Mouse (Mus musculus) olfactory bulb, adult 2 months (tissue): Measurements from ENCODE around the gene Fa2h. TPM values are rescaled to one million over a fixed set of nuclear protein-coding genes. Genes with fewer than 3 reads are reported as not detected.

Source experiments
- H3K27ac ChIP-seq: fragments of 200-500 bp; 2 replicates; pipeline ENCODE4 v1.5.1; 2012; ENCODE audit warnings: low read depth, low read length; ENCODE audit not compliant: insufficient read depth
- H3K4me1 ChIP-seq: fragments of 200-500 bp; 2 replicates; pipeline ENCODE4 v1.6.1; 2012; ENCODE audit warnings: low read length; ENCODE audit not compliant: control insufficient read depth, insufficient read depth
- H3K4me3 ChIP-seq: fragments of 200-500 bp; 2 replicates; pipeline ENCODE4 v1.5.1; 2012; ENCODE audit warnings: mild to moderate bottlenecking, low read depth, low read length, moderate library complexity; ENCODE audit not compliant: insufficient read depth
- CTCF ChIP-seq: fragments of 200-500 bp; IDR thresholded peaks from 2 replicates; pipeline ENCODE4 v1.5.1; 2012; ENCODE audit warnings: low read depth, mild to moderate bottlenecking, low read length, moderate library complexity; ENCODE audit not compliant: insufficient read depth
- POLR2A ChIP-seq: fragments of 200-500 bp; IDR thresholded peaks from 2 replicates; pipeline ENCODE4 v1.6.1; 2012; ENCODE audit warnings: mild to moderate bottlenecking, low read depth, low read length, moderate library complexity; ENCODE audit not compliant: insufficient read depth
- WGBS: fragments of 180-500 bp; shearing (Covaris S2); methylation state at CpG from one replicate; pipeline ENCODE4 v1.1.7; 2018; 5-methylcytosine and 5-hydroxymethylcytosine counted together
- polyA plus RNA-seq: library from polyadenylated mRNA; stranded (reverse); fragments of >200 nt; gene quantifications from 2 replicates; pipeline ENCODE4 v1.2.4, GENCODE M21; 2012; ENCODE audit warnings: low replicate concordance; ENCODE audit not compliant: missing spikeins, insufficient read depth, insufficient read length

Fa2h gene
- polyA plus RNA-seq, 1 experiment = not detected

- Histone ChIP-seq H3K4me3 (no peak overlapping the region), H3K4me1 (no peaks in the 10 kb centered on the region), H3K27ac (no peak overlapping the region)
- 61% methylated on average over 4 of the region's 4 CpGs for WGBS
- TF ChIP-seq CTCF (no peak), POLR2A (no peak)
Observed at GRCm38 (mm10) chr8:111403391-111403790, 9.8 kb upstream of the Fa2h start.

- Histone ChIP-seq H3K4me1 (peaks cover 10% of the 10 kb centered on the region), H3K4me3 (no peak overlapping the region), H3K27ac (no peak overlapping the region)
- TF ChIP-seq CTCF (no peak), POLR2A (no peak)
- 47% methylated on average over 3 of the region's 3 CpGs for WGBS
Observed at GRCm38 (mm10) chr8:111391268-111391667, 2.4 kb downstream of the Fa2h start.

GRCm38 (mm10) chr8:111390837-111391236 is 2.8 kb downstream of the Fa2h start:
- Histone ChIP-seq H3K4me1 (peaks cover 10% of the 10 kb centered on the region), H3K4me3 (no peak overlapping the region), H3K27ac (no peak overlapping the region)
- 94% methylated on average over 2 of the region's 2 CpGs for WGBS
- no peak for TF ChIP-seq POLR2A
- TF ChIP-seq CTCF = no peak

DNA sequence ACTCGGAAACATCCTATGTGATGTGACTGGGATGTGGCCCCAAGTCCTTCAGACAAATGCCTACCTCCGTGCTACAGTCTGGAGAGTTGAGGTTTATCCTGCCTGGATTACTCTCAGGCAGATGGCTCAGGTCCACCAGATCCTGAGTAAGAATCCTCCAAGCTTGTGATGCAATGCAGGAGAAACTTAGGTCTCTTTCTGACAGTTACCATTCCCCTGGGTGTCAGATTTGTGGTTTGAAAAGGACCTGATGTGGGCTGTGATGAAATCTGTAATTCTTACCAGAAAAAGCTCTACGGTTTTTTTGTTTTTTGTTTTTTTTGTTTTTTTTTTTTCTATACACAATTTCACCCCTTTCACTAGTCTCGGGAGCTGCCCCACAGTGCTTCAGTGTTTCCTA is 4.0 kb downstream of the Fa2h start:
- Histone ChIP-seq H3K4me3 (no peak overlapping the region), H3K4me1 (peaks cover 10% of the 10 kb centered on the region), H3K27ac (no peak overlapping the region)
- TF ChIP-seq CTCF (no peak), POLR2A (no peak)
- WGBS = 82% methylated on average over 4 of the region's 4 CpGs

- 58% methylated on average over 9 of the region's 9 CpGs for WGBS
- TF ChIP-seq POLR2A (no peak), CTCF (no peak)
- Histone ChIP-seq H3K4me1 (no peaks in the 10 kb centered on the region), H3K4me3 (no peak overlapping the region), H3K27ac (no peak overlapping the region)
Observed at GRCm38 (mm10) chr8:111385915-111386314, 7.7 kb downstream of the Fa2h start.

DNA sequence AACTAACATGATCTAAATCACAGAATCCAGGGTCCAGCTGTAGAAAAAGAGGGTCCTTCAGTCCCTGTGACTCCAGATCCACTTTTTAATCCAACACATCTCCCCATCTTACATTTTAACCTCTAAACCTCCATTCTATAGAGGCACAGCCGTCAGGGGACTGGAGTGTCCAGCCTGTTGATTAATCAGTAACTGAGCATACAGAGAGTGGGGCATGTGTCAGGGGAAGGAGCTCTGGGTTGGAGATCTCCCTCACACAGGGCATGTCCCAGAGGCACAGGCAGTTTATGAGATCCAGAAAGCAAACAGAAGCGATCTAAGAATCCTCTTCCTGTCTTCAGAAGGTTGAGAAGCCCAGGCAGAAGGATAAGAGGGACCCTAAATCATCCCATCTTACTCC is 9.0 kb downstream of the Fa2h start:
- no peak overlapping the region for H3K4me3 ChIP-seq
- WGBS = 69% methylated on average over 2 of the region's 2 CpGs
- H3K4me1 ChIP-seq = no peaks in the 10 kb centered on the region
- H3K27ac ChIP-seq = no peak overlapping the region
- TF ChIP-seq CTCF = no peak
- TF ChIP-seq POLR2A = no peak

DNA sequence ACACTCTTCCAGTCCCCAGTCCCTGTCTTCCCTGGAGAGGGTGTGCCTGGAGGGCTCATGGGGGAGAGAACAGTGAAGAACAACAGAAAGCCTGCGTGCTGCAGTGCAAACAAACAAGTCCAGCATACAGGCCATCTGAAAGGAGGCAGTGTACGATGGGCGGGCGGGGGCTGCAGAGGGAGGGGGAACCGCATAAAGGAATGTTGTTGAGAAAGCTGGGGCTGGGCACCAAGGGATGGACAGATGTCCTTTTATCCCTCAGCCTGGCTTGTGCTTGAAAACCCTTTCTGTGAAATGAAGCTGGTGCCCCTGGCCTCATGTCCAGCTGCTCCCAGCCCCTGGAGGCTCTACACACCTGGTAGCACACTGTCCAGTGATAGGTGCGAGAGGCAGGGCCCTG is 18.4 kb downstream of the Fa2h start:
- TF ChIP-seq CTCF (no peak), POLR2A (no peak)
- 71% methylated on average over 6 of the region's 6 CpGs for WGBS
- H3K27ac ChIP-seq = no peak overlapping the region

DNA sequence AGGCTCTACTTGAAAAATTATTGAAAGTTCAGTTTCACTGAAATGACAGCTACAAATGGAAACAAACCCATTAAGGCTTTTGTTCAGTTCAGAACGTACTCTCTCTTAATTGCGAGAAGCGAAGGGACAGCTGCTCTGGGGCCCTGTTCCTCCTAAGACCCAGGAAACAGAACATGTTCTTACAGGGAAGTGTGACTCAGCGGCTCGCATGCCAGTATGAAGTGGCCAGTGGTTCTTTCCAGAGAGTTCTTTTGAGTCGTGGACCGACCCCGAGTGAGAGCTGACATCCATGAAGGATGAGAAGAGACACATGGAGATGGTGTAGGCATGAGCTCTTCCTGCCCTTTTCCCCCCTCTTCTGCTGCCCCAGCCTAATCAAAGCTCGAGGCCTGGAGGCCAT is 23.9 kb downstream of the Fa2h start:
- TF ChIP-seq CTCF = no peak
- TF ChIP-seq POLR2A = no peak
- 88% methylated on average over 9 of the region's 9 CpGs for WGBS

More for the DNA sequence above, 18.4 kb downstream of the Fa2h start:
- Histone ChIP-seq H3K4me1 (no peaks in the 10 kb centered on the region), H3K4me3 (no peak overlapping the region)

DNA sequence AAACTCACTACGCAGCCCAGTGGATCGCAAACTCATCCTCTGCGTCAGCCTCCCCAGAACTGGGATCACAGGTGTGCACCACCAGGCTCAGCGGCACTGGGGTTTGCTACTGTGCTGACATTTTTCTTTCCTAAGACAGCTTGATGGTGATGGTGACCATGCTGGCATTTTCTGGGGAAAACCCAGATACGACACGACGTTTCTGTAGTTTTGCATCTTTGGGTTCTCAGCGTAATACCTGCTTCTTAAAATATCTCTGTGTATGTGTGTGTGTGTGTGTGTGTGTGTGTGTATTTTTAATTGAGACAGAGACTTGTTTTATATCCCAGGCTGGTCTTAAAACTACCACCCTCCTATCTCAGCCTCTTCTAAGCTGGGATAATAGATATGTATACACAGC is 26.3 kb downstream of the Fa2h start:
- Histone ChIP-seq H3K4me3 (no peak overlapping the region), H3K27ac (no peak overlapping the region), H3K4me1 (peaks cover 15% of the 10 kb centered on the region)
- 71% methylated on average over 8 of the region's 8 CpGs for WGBS
- TF ChIP-seq CTCF (no peak), POLR2A (no peak)

More for the DNA sequence above, 23.9 kb downstream of the Fa2h start:
- Histone ChIP-seq H3K27ac (no peak overlapping the region), H3K4me1 (peaks cover 12% of the 10 kb centered on the region), H3K4me3 (no peak overlapping the region)

DNA sequence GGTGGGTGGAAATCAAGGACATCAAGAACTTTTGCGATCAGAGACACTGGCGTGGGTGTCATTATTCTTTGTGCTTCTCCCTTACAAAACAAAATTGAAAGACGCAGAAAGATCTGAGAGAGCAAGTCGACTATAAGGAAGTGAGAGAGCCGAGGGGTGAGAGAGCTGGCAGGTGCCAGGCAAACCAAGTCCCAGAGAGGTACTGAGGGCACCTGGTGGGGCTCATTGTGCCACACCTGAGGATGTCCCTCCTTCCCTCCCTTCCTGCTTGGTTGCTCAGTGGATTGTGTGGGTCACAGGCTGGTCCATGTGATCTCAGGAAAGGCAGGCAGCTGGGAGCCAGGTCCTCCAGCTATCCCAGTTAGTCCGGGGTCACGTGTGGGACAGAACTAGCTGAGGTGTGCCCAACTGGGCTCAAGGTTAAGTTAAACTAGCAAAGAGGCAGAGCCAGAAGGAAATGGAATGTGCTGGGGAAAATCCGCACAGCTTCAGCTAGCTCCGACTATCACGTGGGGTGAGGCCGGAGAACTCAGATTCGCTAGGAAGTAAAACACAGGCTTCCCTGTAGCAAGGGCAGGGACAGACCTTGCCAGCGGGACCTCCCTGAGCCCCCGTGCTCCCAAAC is 26.9 kb downstream of the Fa2h start:
- no peak overlapping the region for H3K27ac ChIP-seq
- H3K4me3 ChIP-seq = no peak overlapping the region; the same call in 1 of the 2 replicates
- WGBS = 35% methylated on average over 14 of the region's 14 CpGs
- no peak for TF ChIP-seq CTCF
- TF ChIP-seq POLR2A = no peak
- peaks cover 15% of the 10 kb centered on the region for H3K4me1 ChIP-seq
